Mouse (Mus musculus) intestine, embryonic 15.5 days (tissue): ENCODE results near the gene Clec1a. TPM values are rescaled to one million over a fixed set of nuclear protein-coding genes. Genes with fewer than 3 reads are reported as not detected.

Experiments
- ATAC-seq: fragments of 200-750 bp; cut with Nextera tagmentation; 2 replicates; pipeline ENCODE4 v1.8.0; 2017; ENCODE audit warnings: moderate TSS enrichment, moderate library complexity
- H3K27ac ChIP-seq: fragments of 300-500 bp; sonication (generic); 2 replicates; pipeline ENCODE4 v1.5.1; 2015; ENCODE audit warnings: mild to moderate bottlenecking, inconsistent platforms
- H3K27me3 ChIP-seq: fragments of 300-500 bp; sonication (generic); replicated peaks from 2 replicates; pipeline ENCODE4 v1.6.1; 2015; ENCODE audit warnings: inconsistent platforms
- H3K36me3 ChIP-seq: fragments of 300-500 bp; sonication (generic); 2 replicates; pipeline ENCODE4 v1.6.1; 2015; ENCODE audit warnings: inconsistent platforms
- H3K4me1 ChIP-seq: fragments of 300-500 bp; sonication (generic); replicated peaks from 2 replicates; pipeline ENCODE4 v1.6.1; 2015; ENCODE audit warnings: inconsistent platforms
- H3K4me2 ChIP-seq: fragments of 300-500 bp; sonication (generic); replicated peaks from 2 replicates; pipeline ENCODE4 v1.6.1; 2015; ENCODE audit warnings: mild to moderate bottlenecking, inconsistent platforms
- H3K4me3 ChIP-seq: fragments of 300-500 bp; sonication (generic); replicated peaks from 2 replicates; pipeline ENCODE4 v1.5.1; 2015; ENCODE audit warnings: inconsistent platforms
- H3K9ac ChIP-seq: fragments of 300-500 bp; sonication (generic); 2 replicates; pipeline ENCODE4 v1.6.1; 2015; ENCODE audit warnings: inconsistent platforms
- H3K9me3 ChIP-seq: fragments of 300-500 bp; sonication (generic); 2 replicates; pipeline ENCODE4 v1.6.1; 2016; ENCODE audit warnings: inconsistent platforms
- WGBS: fragments of 180-500 bp; shearing (Covaris S2); methylation state at CpG from one replicate; pipeline ENCODE4 v1.1.7; 2015; 5-methylcytosine and 5-hydroxymethylcytosine counted together
- polyA plus RNA-seq: library from polyadenylated mRNA; unstranded; fragments of >200 nt; fragmentation: Nextera tagmentation; extraction: Ambion mirVana; gene quantifications from 2 replicates; pipeline ENCODE4 v1.2.1, GENCODE M21; 2015

Clec1a gene
- polyA plus RNA-seq, 1 experiment from 2014 or later: 3.8 TPM

GRCm38 (mm10) chr6:129399945-129400344, 51.9 kb downstream of the Clec1a start:
- Histone ChIP-seq H3K36me3 (no peaks in the 10 kb centered on the region), H3K27me3 (no peaks in the 10 kb centered on the region), H3K9ac (no peak overlapping the region), H3K4me2 (no peak overlapping the region), H3K4me1 (no peaks in the 10 kb centered on the region), H3K4me3 (no peak overlapping the region), H3K9me3 (no peaks in the 10 kb centered on the region), H3K27ac (no peak overlapping the region)
- WGBS: 48% methylated on average over 6 of the region's 6 CpGs
- ATAC-seq: 0 out of 2 replicates have a peak, but pooled peaks have one; percentile 41

GRCm38 (mm10) chr6:129396997-129397396, 54.8 kb downstream of the Clec1a start, which contains the start of gene Clec1b:
Gene Clec1b (plus strand): TSS chr6:129397297.
- H3K4me3 ChIP-seq: no peak within 1 kb of the TSS
- no peak within 1 kb of the TSS for H3K4me2 ChIP-seq
- no peaks in the 10 kb centered on the region for H3K9me3 ChIP-seq
- no peak within 1 kb of the TSS for H3K27ac ChIP-seq
- no peak for ATAC-seq
- no peaks in the 10 kb centered on the region for H3K27me3 ChIP-seq
- H3K4me1 ChIP-seq: no peaks in the 10 kb centered on the region
- WGBS: 81% methylated on average over 8 of the region's 8 CpGs
- H3K9ac ChIP-seq: no peak within 1 kb of the TSS
- H3K36me3 ChIP-seq: no peaks in the 10 kb centered on the region

GRCm38 (mm10) chr6:129393732-129394131, 58.1 kb downstream of the Clec1a start:
- Histone ChIP-seq H3K27ac (no peak overlapping the region), H3K4me2 (no peak overlapping the region), H3K9me3 (no peaks in the 10 kb centered on the region), H3K36me3 (no peaks in the 10 kb centered on the region), H3K4me1 (no peaks in the 10 kb centered on the region), H3K9ac (no peak overlapping the region), H3K4me3 (no peak overlapping the region), H3K27me3 (no peaks in the 10 kb centered on the region)
- no peak for ATAC-seq
- 70% methylated on average over 6 of the region's 6 CpGs for WGBS

- H3K27ac ChIP-seq: no peak overlapping the region
- no peak overlapping the region for H3K4me2 ChIP-seq
- H3K4me1 ChIP-seq: no peaks in the 10 kb centered on the region
- no peak overlapping the region for H3K4me3 ChIP-seq
- 23% methylated on average over 2 of the region's 2 CpGs for WGBS
- ATAC-seq: no peak
- H3K9me3 ChIP-seq: no peaks in the 10 kb centered on the region
- no peak overlapping the region for H3K9ac ChIP-seq
- no peaks in the 10 kb centered on the region for H3K36me3 ChIP-seq
- H3K27me3 ChIP-seq: no peaks in the 10 kb centered on the region
Observed at GRCm38 (mm10) chr6:129393087-129393720, 58.6 kb downstream of the Clec1a start.

GRCm38 (mm10) chr6:129385774-129386173, 66.0 kb downstream of the Clec1a start, which contains the start of gene Clec12b:
Gene Clec12b (minus strand): TSS chr6:129385874.
- WGBS: 82% methylated on average over 2 of the region's 2 CpGs
- H3K4me3 ChIP-seq: no peak within 1 kb of the TSS
- no peak within 1 kb of the TSS for H3K4me2 ChIP-seq
- H3K36me3 ChIP-seq: no peaks in the 10 kb centered on the region
- no peaks in the 10 kb centered on the region for H3K4me1 ChIP-seq
- H3K27ac ChIP-seq: no peak within 1 kb of the TSS
- no peaks in the 10 kb centered on the region for H3K27me3 ChIP-seq
- H3K9me3 ChIP-seq: no peaks in the 10 kb centered on the region
- no peak within 1 kb of the TSS for H3K9ac ChIP-seq
- no peak for ATAC-seq

GRCm38 (mm10) chr6:129385000-129385399, 66.8 kb downstream of the Clec1a start:
- Histone ChIP-seq H3K4me3 (no peak overlapping the region), H3K27me3 (no peaks in the 10 kb centered on the region), H3K4me1 (no peaks in the 10 kb centered on the region), H3K9me3 (no peaks in the 10 kb centered on the region), H3K36me3 (no peaks in the 10 kb centered on the region), H3K27ac (no peak overlapping the region), H3K9ac (no peak overlapping the region), H3K4me2 (no peak overlapping the region)
- ATAC-seq: no peak
- WGBS: 85% methylated on average over 4 of the region's 4 CpGs

- no peaks in the 10 kb centered on the region for H3K9me3 ChIP-seq
- H3K36me3 ChIP-seq: no peaks in the 10 kb centered on the region
- H3K27me3 ChIP-seq: no peaks in the 10 kb centered on the region
- H3K27ac ChIP-seq: no peak overlapping the region
- H3K4me2 ChIP-seq: no peak overlapping the region
- H3K4me1 ChIP-seq: no peaks in the 10 kb centered on the region
- no peak overlapping the region for H3K9ac ChIP-seq
- no peak overlapping the region for H3K4me3 ChIP-seq
- whole genome bisulfite sequencing: 36% methylated on average over 3 of the region's 3 CpGs
- ATAC-seq: peak; percentile 76
Observed at GRCm38 (mm10) chr6:129383466-129383865, 68.3 kb downstream of the Clec1a start.

GRCm38 (mm10) chr6:129381736-129382135, 70.1 kb downstream of the Clec1a start:
- no peak overlapping the region for H3K4me3 ChIP-seq
- 40% methylated on average over 1 of the region's 1 CpGs for WGBS
- ATAC-seq: peak; percentile 54
- H3K9ac ChIP-seq: no peak overlapping the region
- H3K9me3 ChIP-seq: no peaks in the 10 kb centered on the region
- H3K27ac ChIP-seq: no peak overlapping the region
- no peaks in the 10 kb centered on the region for H3K27me3 ChIP-seq
- no peaks in the 10 kb centered on the region for H3K36me3 ChIP-seq
- no peak overlapping the region for H3K4me2 ChIP-seq
- no peaks in the 10 kb centered on the region for H3K4me1 ChIP-seq

- Histone ChIP-seq H3K36me3 (no peaks in the 10 kb centered on the region), H3K4me3 (no peak overlapping the region), H3K9ac (no peak overlapping the region), H3K4me2 (no peak overlapping the region), H3K27me3 (no peaks in the 10 kb centered on the region), H3K27ac (no peak overlapping the region), H3K4me1 (no peaks in the 10 kb centered on the region), H3K9me3 (no peaks in the 10 kb centered on the region)
- ATAC-seq: no peak
- 69% methylated on average over 4 of the region's 4 CpGs for WGBS
Observed at GRCm38 (mm10) chr6:129380454-129380853, 71.3 kb downstream of the Clec1a start.

- Histone ChIP-seq H3K4me2 (no peak overlapping the region), H3K27me3 (no peaks in the 10 kb centered on the region), H3K27ac (no peak overlapping the region), H3K4me3 (no peak overlapping the region), H3K9me3 (no peaks in the 10 kb centered on the region), H3K4me1 (no peaks in the 10 kb centered on the region), H3K36me3 (no peaks in the 10 kb centered on the region), H3K9ac (no peak overlapping the region)
- 53% methylated on average over 2 of the region's 2 CpGs for WGBS
- peak; percentile 82 for ATAC-seq
Observed at GRCm38 (mm10) chr6:129374937-129375471, 76.8 kb downstream of the Clec1a start.

Other genes with a start within 250 kb of the Clec1a start
- 0.19 and 0.28 TPM in 2 replicates for gene Cd69, start 176.6 kb downstream of the Clec1a start, polyA plus RNA-seq
- gene 4922502D21Rik, start 120.2 kb downstream of the Clec1a start, polyA plus RNA-seq: not detected in 2 replicates
- gene Clec12a, start 109.3 kb downstream of the Clec1a start, polyA plus RNA-seq: 0.80 and 0.87 TPM in 2 replicates
- gene Clec12b, start 66.1 kb downstream of the Clec1a start, polyA plus RNA-seq: not detected in 2 replicates
- 1.2 and 1.3 TPM in 2 replicates for gene Clec1b, start 54.7 kb downstream of the Clec1a start, polyA plus RNA-seq
- gene Clec9a, start 43.1 kb downstream of the Clec1a start, polyA plus RNA-seq: 0.13 and 0.20 TPM in 2 replicates
- gene Olr1, start 55.2 kb upstream of the Clec1a start, polyA plus RNA-seq: 0.04 and 0.13 TPM in 2 replicates
- 0.09 TPM in 1 of 2 replicates, not detected in the other for gene Tmem52b, start 60.6 kb upstream of the Clec1a start, polyA plus RNA-seq
- 38.5 and 43.7 TPM in 2 replicates for gene Gabarapl1, start 81.2 kb upstream of the Clec1a start, polyA plus RNA-seq
- not detected in 2 replicates for gene Klre1, start 125.9 kb upstream of the Clec1a start, polyA plus RNA-seq
- gene Klrd1, start 139.8 kb upstream of the Clec1a start, polyA plus RNA-seq: 1.3 and 1.8 TPM in 2 replicates
- 0.15 and 0.29 TPM in 2 replicates for gene Klrk1, start 171.9 kb upstream of the Clec1a start, polyA plus RNA-seq
- not detected in 2 replicates for gene Klrc3, start 191.3 kb upstream of the Clec1a start, polyA plus RNA-seq
- gene Klrc2, start 208.7 kb upstream of the Clec1a start, polyA plus RNA-seq: 0.09 TPM in 1 of 2 replicates, not detected in the other
- gene Klrc1, start 227.0 kb upstream of the Clec1a start, polyA plus RNA-seq: 0.39 and 0.40 TPM in 2 replicates